Mouse (Mus musculus) right cerebral cortex, postnatal 36 days (tissue): Measurements from ENCODE around the gene Upk1a.
A peak's percentile ranks its signal among the peaks of the same experiment; 100 is the strongest.

ENCODE experiments used
- DNase-seq, 2 experiments: peaks; one replicate each; pipeline ENCODE4 v3.0.0; 2022; ENCODE audit warnings: low spot score in 2 of 2, mixed read lengths in 1 of 2

Upk1a gene

DNA sequence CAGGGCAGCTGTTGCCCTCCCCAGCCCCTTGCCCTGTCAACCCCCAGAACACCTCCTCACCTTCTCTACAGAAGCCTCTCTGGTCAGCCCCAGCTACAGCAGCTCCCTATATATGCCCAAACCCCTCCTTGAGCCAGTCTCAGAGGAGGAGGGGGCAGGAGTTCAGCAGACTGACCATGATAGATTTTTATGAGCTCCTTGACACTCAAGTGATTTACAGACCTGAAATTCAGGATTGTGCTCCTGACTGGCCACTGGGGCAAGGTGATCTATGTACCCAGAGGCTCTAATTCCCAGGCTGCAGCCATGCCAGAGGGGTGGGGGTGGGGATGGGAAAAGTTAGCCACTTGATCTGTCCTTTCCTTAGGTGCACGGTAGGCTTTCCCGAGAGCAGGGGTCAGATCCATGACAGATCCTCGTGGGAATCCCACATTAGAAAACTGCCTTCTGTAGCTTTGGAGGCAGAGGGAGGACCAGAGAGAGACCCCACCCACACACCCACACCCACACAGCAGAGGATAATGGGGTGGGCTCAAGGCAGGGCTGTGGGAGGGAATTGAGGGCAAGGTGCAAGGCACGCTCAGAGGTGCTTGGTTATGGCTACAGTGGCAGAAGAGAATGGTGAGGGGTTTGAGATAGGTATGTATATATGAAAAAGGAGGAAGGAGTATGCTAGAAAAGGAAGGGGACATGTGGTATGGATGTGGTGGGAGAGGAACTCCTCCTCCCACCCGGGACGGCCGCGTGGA lies at the start of gene Upk1a:
TSS of gene Upk1a (minus strand) at position 194 of the 749 bp plus-strand sequence.
- no peak for DNase-seq

DNA sequence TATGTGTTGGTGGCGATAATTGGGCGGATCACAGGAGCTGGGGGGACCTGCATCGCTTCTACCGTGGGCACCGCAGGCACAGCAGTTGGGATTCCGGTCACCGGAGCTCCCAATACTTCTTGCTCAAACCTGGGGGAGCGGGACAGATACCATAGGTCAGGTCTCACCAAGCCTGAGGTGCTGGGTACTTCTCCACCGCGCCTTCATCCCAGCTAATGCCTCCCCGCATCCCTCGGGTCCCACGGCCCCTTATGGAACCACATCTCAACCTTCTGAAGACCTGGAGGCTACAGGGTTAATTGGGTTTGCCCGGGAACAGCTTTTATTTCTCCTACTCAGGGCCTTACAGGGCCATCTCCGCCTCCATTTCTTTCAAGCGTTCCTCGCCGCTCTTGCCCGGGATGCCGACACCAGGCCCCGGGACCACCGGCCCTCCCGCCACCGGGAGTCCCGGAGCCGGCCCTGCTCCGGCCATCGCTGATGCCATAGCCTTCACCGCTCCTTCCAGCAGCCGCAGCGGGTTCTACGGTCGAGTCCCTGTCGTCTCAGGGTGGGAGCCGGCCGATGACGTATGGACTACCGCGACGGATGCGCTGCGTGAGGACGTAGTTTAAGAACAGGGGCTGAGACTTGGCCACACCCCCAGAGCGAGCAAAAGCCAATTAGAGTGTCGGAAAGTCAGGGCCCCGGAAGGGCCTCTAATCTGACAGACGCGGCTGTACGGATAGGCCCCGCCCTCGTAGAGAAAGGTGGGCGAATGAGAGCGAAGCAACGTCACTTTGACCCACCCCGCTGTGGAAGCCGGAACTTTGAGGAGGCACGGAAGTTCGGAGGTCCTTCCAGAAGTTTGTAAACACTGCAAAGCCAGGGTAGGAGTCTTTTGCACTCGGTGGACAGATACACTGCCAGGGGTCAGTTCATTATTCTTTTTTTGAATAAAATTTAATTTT lies 37.2 kb upstream of the Upk1a start, which contains the start of gene Rbm42:
TSS of gene Rbm42 (minus strand) at position 727 of the 950 bp plus-strand sequence.
- peak; percentile 99 to 100 for DNase-seq

DNA sequence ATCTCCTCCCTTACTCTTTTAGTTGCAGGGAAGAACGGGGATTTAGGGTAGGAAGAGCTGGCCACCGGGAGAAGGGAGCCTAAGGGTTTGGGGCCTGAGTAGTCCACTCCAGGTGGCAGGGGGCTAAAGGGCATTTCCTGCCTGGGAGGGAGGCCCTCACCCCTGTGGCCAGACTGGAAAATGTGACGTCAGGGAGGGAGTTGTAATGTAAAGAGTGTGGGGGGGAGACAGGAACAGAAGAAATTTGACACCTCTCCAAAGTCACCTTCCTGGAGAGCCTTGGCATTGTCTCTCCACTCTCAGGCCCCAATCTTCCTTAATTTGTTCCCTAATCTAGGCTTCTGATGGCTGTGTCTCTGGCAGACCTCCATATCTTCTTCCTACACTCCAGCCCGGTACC lies 26.4 kb upstream of the Upk1a start:
- no peak for DNase-seq

DNA sequence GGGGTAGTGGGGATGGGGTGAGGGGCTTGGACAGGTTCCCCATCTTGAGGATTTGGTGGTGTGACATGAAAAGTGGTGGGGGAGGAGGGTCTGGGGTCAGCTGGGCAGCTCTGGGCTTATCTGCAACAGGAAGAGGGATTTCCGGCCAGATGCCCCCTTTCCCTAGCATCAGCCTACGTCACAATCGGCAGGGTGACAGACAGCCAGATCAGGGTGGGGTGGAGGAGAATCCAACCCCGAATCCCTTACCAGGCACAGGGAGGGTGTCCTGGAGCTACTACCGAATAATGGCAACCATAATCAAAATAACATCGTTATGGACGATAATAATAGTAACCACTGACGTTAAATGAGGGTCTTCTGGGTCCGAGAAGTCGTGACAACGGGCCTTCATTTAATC lies 23.7 kb upstream of the Upk1a start:
- no peak for DNase-seq

DNA sequence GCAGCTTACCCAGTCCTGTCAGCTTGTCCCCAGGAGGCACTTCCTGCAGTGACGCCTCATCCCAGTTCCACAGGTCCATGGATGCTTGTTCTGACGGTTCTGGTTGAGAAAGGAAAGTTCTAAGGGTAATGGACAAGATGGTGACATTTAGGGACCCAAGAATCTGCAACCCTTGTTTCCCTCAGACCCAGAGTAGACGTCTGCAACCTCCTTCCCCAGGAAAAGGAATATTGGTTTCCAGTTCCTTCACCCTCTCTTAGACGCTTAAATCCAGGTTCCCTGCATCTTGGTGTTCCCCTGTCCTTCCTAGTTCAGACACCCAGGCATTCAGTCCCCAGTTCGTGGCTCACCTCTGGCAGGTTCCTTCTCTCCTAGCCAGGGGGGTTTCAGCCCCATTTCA lies 23.1 kb upstream of the Upk1a start, which contains the start of gene Etv2:
TSS of gene Etv2 (minus strand) at position 101 of the 400 bp plus-strand sequence.
- DNase-seq, result no peak

DNA sequence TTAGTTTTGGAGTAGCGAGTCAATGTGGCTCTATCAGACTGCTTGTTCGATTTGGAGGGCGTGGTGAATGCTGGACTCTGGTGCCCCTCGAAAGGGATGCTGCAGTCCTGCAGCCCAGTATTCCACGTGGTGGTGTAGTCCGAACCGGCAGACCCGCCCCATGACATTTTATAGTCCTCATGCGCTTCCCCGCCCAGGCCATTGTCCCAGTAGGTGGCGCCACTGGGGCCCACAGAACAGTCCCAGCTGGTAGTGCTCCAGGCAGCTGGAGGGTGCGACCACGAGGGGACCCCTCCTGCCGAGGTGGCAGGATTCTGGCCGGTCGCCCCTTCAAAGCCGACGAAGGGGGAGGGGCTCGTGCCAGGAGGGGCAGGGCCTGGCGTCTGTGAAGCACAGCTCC lies 22.0 kb upstream of the Upk1a start:
- no peak for DNase-seq

DNA sequence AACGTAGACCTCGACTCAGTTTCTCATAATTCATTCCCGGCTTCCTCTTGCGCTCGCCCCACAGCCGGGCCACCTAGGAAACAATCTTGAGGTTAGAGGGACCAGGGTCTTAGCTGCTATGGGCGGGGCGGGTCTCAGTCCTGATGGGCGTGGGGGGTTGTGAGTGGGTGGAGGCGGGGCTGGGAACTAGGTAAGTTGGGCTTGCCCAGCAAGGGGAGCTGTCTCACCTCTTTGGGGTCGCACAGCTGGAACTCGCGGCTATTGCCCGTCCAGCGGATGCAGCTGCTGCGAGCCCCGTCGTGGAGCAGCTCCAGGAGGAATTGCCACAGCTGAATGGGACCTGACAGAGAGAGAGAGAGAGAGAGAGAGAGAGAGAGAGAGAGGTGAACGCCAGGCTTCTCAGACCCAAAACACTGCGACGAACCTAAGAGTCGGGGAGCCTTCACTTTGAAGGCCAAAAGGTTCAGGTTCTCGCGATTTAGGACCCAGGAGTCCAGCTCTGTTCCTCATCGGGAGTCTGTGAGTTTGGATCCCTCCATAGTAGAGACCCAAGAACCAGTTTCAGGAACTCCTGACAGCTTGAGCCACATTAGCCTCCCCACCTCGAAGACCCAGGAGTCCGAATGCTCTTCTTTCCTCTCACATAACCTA lies 21.2 kb upstream of the Upk1a start:
- DNase-seq, result no peak

DNA sequence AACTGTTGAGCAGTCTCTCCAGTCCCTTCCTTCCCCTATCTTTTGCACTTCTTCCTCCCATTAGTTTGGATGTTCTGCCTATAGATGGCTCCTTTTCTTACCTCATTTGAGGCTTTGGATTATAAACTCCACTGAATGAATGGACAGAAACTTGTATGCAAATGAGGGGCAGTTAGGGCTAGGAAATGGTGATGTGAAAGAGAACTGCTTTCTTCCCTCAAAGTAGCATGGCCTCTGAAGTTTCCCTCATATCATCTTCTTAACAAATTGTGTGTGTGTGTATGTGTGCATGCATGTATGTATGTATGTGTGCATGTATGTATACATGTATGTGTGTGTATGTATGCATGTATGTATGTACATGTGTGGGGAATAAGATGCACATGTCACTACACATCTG lies 16.4 kb upstream of the Upk1a start:
- no peak for DNase-seq

DNA sequence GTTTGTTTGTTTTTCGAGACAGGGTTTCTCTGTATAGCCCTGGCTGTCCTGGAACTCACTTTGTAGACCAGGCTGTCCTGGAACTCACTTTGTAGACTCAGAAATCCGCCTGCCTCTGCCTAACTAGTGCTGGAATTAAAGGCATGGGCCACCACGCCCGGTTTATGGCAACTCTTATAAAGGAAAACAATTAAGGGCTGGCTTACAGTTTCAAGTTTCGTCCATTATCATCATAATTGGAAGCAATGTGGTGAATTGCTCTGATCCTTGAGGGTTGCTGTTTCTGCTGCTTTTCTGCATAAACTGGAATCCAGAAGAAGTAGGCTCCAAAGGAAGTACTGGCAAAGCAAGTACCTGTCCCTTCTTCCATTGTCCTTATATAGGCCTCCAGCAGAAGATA lies 14.0 kb upstream of the Upk1a start:
- DNase-seq, result no peak

DNA sequence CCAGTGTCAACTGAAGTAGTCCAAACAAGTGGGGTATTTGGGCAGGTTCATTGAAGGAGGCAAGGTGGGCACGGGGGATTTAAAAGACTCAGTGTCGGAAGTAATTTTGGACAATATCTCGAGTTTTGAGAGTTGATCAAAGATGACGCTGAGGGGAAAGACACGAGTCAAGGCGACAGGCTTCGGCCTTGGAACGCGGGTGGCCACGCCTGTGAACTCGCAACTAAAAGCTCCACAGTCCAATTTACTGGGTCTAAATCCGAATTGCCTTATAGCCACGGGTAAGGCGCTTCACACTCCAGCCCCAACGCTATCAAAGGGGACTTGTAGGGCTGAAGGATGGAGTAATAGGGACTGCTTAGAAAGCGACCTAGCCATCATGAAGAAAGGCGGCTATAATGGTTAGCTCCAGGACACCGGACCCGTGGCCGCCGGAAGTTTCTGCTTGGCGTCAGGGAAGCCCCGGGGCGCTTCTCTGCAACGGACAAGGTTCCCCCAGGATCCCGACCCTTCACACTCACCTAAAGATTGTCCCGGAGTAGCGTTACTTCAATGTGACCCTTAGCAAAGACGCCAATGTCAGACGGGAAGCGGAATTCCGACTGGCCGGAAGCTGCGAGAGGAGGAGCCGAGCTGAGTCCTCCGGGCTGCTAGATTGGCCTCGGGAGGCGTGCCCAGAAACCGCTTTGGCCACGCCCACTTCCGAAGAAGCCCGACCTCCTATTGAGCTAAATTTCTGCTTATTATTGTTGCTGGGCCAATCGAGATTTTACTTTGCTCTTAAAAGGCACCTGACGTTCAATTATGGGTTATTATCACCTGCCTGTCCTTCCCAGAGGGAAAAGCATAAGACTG lies 13.1 kb upstream of the Upk1a start, which contains the start of gene Cox6b1:
TSS of gene Cox6b1 (minus strand) at position 622 of the 855 bp plus-strand sequence.
- DNase-seq, result peak; percentile 77 to 83

DNA sequence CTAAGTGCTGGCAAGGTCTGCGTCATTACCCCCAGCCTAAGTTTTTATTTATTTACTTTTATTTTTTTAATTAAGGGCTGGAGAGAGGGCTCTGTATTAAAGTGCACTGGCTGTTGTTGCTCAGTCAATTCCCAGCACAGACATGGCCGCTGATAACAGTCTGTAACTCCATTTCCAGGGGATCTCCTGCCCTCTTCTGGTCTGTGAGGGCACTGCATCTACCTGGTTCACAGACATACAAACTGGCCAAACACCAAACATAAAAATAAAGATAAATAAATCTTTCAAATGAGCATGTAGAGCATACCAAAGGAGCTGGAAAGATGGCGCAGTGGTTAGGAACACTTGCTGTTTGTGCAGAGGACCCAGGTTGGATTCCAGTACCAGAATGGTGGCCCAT lies 6.6 kb upstream of the Upk1a start:
- DNase-seq, result no peak

DNA sequence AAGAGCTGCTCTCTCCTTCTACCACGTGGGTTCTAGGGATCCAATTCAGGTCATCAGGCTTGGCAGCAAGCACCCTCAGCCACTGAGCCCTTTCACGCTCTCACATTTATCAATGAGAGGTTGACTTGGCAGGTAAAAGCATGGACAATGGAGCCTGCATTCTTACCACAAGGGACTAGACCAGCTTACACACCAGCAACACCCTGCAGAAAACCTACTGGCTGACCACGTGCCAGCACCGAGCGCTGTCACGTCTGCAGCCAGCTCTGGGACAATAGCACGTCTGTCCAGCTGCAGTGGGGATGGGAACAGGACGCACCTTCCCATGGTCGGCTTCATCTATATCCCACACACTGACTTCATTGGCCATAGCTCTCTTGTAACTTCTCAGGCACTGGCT lies 6.0 kb upstream of the Upk1a start:
- DNase-seq, result no peak

DNA sequence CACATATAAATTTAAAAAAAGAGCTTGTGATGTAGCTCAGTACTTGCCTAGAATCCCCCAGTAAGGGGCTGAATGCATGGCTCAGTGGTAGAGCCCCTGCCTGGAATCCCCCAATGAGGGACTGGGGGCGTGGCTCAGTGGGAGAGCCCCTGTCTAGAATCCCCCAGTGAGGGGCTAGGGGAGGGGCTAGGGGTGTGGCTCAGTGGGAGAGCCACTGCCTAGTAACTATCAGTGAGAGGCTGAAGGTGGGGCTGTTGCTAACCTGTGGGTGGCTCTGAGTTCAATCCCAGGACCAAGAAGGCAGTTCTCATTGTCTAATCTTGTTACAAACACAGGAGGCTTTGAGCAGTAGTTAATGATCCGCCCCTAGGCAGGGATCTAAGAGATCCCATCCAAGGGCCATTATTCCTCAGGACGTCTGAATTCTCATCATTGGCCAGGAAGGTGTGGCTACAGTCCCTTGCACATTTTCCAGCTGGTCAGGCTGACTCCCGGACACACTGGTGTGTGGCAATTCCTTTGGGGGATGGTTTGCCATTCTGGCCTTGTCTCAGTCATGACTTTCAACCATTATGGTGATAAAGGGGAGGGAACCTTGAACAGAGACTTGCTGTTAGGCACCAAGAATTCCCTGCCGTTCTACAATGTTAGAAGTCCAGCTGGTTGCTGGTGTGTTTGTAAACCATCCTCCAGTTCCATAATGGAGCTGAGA lies 2.6 kb upstream of the Upk1a start:
- no peak for DNase-seq

DNA sequence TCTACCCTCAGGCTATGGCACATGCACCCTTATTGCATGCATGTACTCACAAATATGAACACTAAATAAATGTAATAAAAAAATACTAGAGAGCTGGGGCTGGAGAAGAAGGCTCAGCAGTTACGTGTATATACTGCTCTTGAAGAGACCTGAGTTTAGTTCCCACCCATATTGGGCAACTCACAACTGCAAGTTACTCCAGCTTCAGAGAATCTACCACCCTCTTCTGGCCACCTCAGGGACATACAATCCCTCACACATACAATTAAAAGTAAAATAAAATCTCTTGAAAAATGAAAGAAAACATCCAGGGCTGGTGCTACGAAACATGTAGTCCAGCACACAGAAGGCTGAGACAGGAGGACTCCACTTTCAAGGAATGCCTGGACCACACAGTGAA lies 1.8 kb upstream of the Upk1a start:
- no peak for DNase-seq

DNA sequence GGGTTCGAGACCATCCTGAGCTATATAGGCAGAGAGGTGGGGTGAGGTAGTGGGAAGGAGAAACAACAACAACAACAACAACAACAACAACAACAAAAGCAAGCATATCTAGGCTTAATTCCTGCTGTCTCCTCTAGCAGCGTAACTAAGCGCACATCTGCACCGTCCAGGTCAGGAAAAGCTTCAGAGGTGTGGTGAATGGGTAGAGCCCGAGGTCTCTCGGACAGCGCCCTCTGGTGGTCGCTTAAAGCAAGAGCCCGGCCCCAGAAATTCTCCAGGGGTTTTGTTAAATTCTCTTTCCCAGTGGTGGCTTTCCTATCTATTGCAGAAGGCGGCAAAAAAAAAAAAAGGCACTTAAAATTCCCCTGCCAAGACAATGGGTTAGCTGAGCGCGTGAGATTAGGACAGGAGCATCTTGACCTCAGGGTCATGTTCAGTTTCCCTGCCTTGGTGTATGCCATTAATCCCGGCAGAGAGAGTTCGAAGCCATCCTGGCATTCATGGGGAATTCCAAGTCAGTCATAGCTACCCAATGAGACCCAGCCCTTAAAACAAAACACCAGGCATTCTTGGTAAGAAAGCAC lies 974 bp upstream of the Upk1a start:
- no peak for DNase-seq

DNA sequence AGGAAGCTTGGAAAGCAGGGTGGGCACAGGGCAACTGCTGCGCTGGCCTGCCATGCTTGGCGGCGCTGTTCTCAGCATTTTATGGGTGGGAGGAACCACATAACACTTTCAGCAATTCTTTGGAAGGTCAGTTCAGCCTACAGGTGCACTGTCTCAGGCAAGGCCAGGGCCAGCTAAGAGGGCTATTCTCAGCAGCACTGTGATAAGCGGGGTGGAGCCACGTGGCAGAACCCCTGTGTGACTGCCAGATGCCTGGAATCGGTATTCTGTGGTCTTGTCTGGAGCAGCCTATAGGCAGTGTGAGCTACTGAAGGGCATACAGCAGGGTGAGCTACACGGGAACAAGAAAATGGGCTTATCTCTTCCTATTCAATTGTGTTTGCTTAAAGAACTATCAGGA lies 2.6 kb downstream of the Upk1a start:
- no peak for DNase-seq

DNA sequence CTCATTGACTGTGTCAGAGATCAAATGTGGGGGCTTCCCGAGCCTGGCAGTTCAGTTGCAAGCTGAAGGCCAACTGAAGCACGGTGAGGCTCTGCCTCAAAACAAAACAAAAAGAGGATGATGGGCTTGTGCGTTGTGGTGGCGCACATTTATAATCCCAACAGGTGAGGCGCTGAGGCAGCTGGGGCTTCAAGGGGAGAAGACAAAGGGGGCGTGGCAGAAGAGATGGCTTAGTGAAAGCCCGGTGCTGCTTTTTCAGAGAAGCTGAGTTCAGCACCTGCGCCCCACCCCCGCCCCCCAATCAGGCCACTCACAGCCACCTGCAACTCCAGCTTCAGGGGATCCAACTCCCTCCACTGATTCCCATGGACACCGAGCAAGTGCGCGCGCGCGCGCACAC lies 4.2 kb downstream of the Upk1a start:
- no peak for DNase-seq

DNA sequence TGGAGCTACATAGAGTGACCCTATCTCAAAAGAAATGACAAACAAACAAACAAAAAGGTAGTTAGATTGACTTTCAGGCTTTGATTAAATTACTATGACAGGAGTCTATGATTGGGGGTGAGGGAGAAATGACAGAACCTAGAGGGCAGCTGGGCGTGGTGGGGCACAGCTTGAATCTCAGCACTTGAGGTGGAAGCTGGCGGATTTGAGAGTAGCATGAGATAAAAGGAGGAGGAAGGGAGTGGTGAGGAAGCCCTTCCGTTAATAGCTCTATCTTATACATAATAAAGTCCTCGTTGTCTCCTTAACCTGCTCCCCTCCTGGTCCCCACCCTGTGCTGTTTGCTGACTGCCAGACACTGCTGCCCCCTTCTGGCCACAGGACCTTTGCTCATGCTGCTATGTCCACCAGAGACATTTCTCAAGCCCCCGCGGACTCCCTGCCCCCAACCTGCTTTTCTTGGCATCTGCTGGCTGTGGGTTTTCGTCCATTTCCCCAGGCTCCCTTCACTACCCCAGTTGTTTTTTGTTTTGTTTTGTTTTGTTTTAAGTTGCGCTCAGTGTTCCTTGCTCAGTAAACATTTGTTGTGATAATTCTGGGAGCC lies 4.8 kb downstream of the Upk1a start:
- DNase-seq, result no peak

DNA sequence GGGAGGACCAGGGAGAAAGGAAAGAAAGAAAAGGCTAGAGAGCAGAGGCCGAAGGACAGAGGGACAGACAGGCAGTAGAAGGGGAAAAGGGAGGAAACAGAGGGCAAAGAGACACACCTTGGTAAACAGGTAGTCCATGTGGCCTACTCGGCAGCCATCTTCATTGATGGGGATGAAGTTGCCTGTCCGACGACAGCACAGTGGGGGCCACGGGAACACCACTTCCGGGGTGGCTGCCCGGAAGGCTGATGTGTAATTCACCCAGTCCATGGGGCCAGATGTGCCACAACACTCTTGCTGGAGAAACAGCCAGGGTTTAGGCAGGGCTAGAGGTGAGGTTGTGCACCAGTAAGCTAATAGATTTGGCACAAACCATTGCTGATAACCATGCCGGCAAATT lies 7.7 kb downstream of the Upk1a start:
- no peak for DNase-seq

DNA sequence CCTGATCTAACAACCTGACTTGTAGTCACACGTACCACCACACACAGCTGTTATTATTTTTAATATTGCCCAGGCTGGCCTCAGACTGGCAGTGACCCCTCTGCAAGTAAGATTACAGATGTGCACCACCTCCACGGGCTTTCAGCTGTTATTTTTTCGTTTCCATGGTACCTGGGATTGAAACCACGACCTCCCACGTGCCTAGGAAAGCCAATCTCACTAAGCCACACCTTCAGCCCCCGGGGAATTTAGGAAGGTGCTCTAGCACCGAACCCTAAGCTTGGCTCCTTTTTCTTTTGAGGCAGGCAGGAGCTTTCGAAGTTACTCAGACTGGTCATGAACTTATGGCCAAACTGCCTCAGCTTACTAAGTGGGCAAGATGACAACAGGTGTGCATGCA lies 8.2 kb downstream of the Upk1a start:
- DNase-seq, result no peak
